Mouse (Mus musculus): ENCODE results near the gene Adcy6. TPM values are rescaled to one million over a fixed set of nuclear protein-coding genes. Genes with fewer than 3 reads are reported as not detected.

Adcy6 gene
- total RNA-seq, 2 experiments from 2014 or later: 3.1 to 6.7 TPM

GRCm38 (mm10) chr15:98568256-98569033, 41.4 kb downstream of the Adcy6 start:
- no peak for ATAC-seq (replicated peaks; ENCODE audit: poor library complexity)

- ATAC-seq (replicated peaks; ENCODE audit: poor library complexity): peak; percentile 89
These were observed 42.4 kb downstream of the Adcy6 start for GRCm38 (mm10) chr15:98567278-98568134.

GRCm38 (mm10) chr15:98566973-98567277, 43.0 kb downstream of the Adcy6 start:
- ATAC-seq (replicated peaks; ENCODE audit: poor library complexity): no peak

- no peak for ATAC-seq (replicated peaks; ENCODE audit: poor library complexity)
These were observed 52.7 kb downstream of the Adcy6 start for GRCm38 (mm10) chr15:98557186-98557585.

GRCm38 (mm10) chr15:98555881-98556280, 54.0 kb downstream of the Adcy6 start:
- no peak for ATAC-seq (replicated peaks; ENCODE audit: poor library complexity)

- peak; percentile 44; the same call in 1 of the 2 replicates for ATAC-seq (replicated peaks; ENCODE audit: poor library complexity)
These were observed 57.1 kb downstream of the Adcy6 start for GRCm38 (mm10) chr15:98552758-98553157.

GRCm38 (mm10) chr15:98546843-98547242, 63.0 kb downstream of the Adcy6 start:
- no peak for ATAC-seq (replicated peaks; ENCODE audit: poor library complexity)

- ATAC-seq (replicated peaks; ENCODE audit: poor library complexity): no peak
These were observed 64.7 kb downstream of the Adcy6 start for GRCm38 (mm10) chr15:98545151-98545550.

GRCm38 (mm10) chr15:98543341-98543740, 66.5 kb downstream of the Adcy6 start:
- ATAC-seq (replicated peaks; ENCODE audit: poor library complexity): no peak

GRCm38 (mm10) chr15:98541064-98541463, 68.8 kb downstream of the Adcy6 start:
- ATAC-seq (replicated peaks; ENCODE audit: poor library complexity): peak; percentile 92

Other genes starting within 250 kb of the Adcy6 start
- not detected in 2 replicates for gene Olfr283, start 229.1 kb downstream of the Adcy6 start, total RNA-seq (2015)
- not detected in 2 replicates for gene Olfr283, start 229.1 kb downstream of the Adcy6 start, total RNA-seq (2017)
- gene Olfr282, start 178.9 kb downstream of the Adcy6 start, total RNA-seq (2015): not detected in 2 replicates
- not detected in 2 replicates for gene Olfr282, start 178.9 kb downstream of the Adcy6 start, total RNA-seq (2017)
- not detected in 2 replicates for gene Olfr281, start 157.5 kb downstream of the Adcy6 start, total RNA-seq (2015)
- not detected in 2 replicates for gene Olfr281, start 157.5 kb downstream of the Adcy6 start, total RNA-seq (2017)
- gene OR5BS1P, start 140.2 kb downstream of the Adcy6 start, total RNA-seq (2015): not detected in 2 replicates
- gene OR5BS1P, start 140.2 kb downstream of the Adcy6 start, total RNA-seq (2017): not detected in 2 replicates
- not detected in 2 replicates for gene Lalba, start 127.4 kb downstream of the Adcy6 start, total RNA-seq (2015)
- gene Lalba, start 127.4 kb downstream of the Adcy6 start, total RNA-seq (2017): not detected in 2 replicates
- gene Olfr279, start 117.7 kb downstream of the Adcy6 start, total RNA-seq (2015): not detected in 2 replicates
- not detected in 2 replicates for gene Olfr279, start 117.7 kb downstream of the Adcy6 start, total RNA-seq (2017)
- gene Kansl2, start 75.8 kb downstream of the Adcy6 start, total RNA-seq (2015): 65.7 and 68.6 TPM in 2 replicates
- 60.1 and 62.8 TPM in 2 replicates for gene Kansl2, start 75.8 kb downstream of the Adcy6 start, total RNA-seq (2017)
- 47.1 and 57.8 TPM in 2 replicates for gene Ccnt1, start 39.2 kb downstream of the Adcy6 start, total RNA-seq (2015)
- gene Ccnt1, start 39.2 kb downstream of the Adcy6 start, total RNA-seq (2017): 54.1 and 62.5 TPM in 2 replicates
- gene 4930415O20Rik, start 39.1 kb downstream of the Adcy6 start, total RNA-seq (2015): not detected in 2 replicates
- gene 4930415O20Rik, start 39.1 kb downstream of the Adcy6 start, total RNA-seq (2017): not detected in 2 replicates
- not detected in 2 replicates for gene Cacnb3, start 20.8 kb upstream of the Adcy6 start, total RNA-seq (2015)
- not detected in 2 replicates for gene Cacnb3, start 20.8 kb upstream of the Adcy6 start, total RNA-seq (2017)
- 22.1 and 25.0 TPM in 2 replicates for gene Ddx23, start 52.8 kb upstream of the Adcy6 start, total RNA-seq (2015)
- 88.0 and 121 TPM in 2 replicates for gene Ddx23, start 52.8 kb upstream of the Adcy6 start, total RNA-seq (2017)
- 1.1 and 1.7 TPM in 2 replicates for gene Rnd1, start 67.4 kb upstream of the Adcy6 start, total RNA-seq (2015)
- 3.3 and 3.5 TPM in 2 replicates for gene Rnd1, start 67.4 kb upstream of the Adcy6 start, total RNA-seq (2017)
- not detected in 2 replicates for gene Ccdc65, start 98.1 kb upstream of the Adcy6 start, total RNA-seq (2015)
- gene Ccdc65, start 98.1 kb upstream of the Adcy6 start, total RNA-seq (2017): not detected in 2 replicates
- gene Fkbp11, start 118.1 kb upstream of the Adcy6 start, total RNA-seq (2015): 45.2 and 50.0 TPM in 2 replicates
- gene Fkbp11, start 118.1 kb upstream of the Adcy6 start, total RNA-seq (2017): 35.5 and 62.3 TPM in 2 replicates
- gene Arf3, start 153.1 kb upstream of the Adcy6 start, total RNA-seq (2015): 32.3 and 35.2 TPM in 2 replicates
- gene Arf3, start 153.1 kb upstream of the Adcy6 start, total RNA-seq (2017): 32.2 and 36.9 TPM in 2 replicates
- gene Wnt10b, start 168.1 kb upstream of the Adcy6 start, total RNA-seq (2015): 0.22 TPM in 1 of 2 replicates, not detected in the other
- gene Wnt10b, start 168.1 kb upstream of the Adcy6 start, total RNA-seq (2017): 0.54 TPM in 1 of 2 replicates, not detected in the other
- not detected in 2 replicates for gene Wnt1, start 179.8 kb upstream of the Adcy6 start, total RNA-seq (2015)
- not detected in 2 replicates for gene Wnt1, start 179.8 kb upstream of the Adcy6 start, total RNA-seq (2017)
- not detected in 2 replicates for gene Ddn, start 199.4 kb upstream of the Adcy6 start, total RNA-seq (2015)
- gene Ddn, start 199.4 kb upstream of the Adcy6 start, total RNA-seq (2017): under 0.01 and 0.10 TPM in 2 replicates
- gene Prkag1, start 221.4 kb upstream of the Adcy6 start, total RNA-seq (2015): 38.4 and 50.6 TPM in 2 replicates
- gene Prkag1, start 221.4 kb upstream of the Adcy6 start, total RNA-seq (2017): 97.3 and 105 TPM in 2 replicates

Measured in megakaryocyte progenitor cell, adult 5-6 weeks (primary cell).